Mouse (Mus musculus) intestine, embryonic 16.5 days (tissue): ENCODE measurements around the gene Sec63. TPM values are rescaled to one million over a fixed set of nuclear protein-coding genes. Genes with fewer than 3 reads are reported as not detected.

Source experiments
- ATAC-seq: fragments of 200-750 bp; cut with Nextera tagmentation; 2 replicates; pipeline ENCODE4 v1.8.0; 2017; ENCODE audit warnings: moderate TSS enrichment, moderate library complexity
- H3K27ac ChIP-seq: fragments of 300-500 bp; sonication (generic); 2 replicates; pipeline ENCODE4 v1.5.1; 2014; ENCODE audit warnings: mild to moderate bottlenecking, low read length
- H3K27me3 ChIP-seq: fragments of 300-500 bp; sonication (generic); replicated peaks from 2 replicates; pipeline ENCODE4 v1.6.1; 2014; ENCODE audit warnings: low read length, control low read depth, mixed read lengths; ENCODE audit not compliant: control insufficient read depth, insufficient read depth
- H3K36me3 ChIP-seq: fragments of 300-500 bp; sonication (generic); 2 replicates; pipeline ENCODE4 v1.6.1; 2014; ENCODE audit warnings: low read length, control low read depth; ENCODE audit not compliant: control insufficient read depth, insufficient read depth
- H3K4me1 ChIP-seq: fragments of 300-500 bp; sonication (generic); 2 replicates; pipeline ENCODE4 v1.6.1; 2014; ENCODE audit warnings: low read length, control low read depth, mixed read lengths; ENCODE audit not compliant: control insufficient read depth, insufficient read depth
- H3K4me2 ChIP-seq: fragments of 300-500 bp; sonication (generic); 2 replicates; pipeline ENCODE4 v1.6.1; 2014; ENCODE audit warnings: low read depth, low read length, control low read depth
- H3K4me3 ChIP-seq: fragments of 300-500 bp; sonication (generic); 2 replicates; pipeline ENCODE4 v1.5.1; 2014; ENCODE audit warnings: mild to moderate bottlenecking, low read length
- H3K9ac ChIP-seq: fragments of 300-500 bp; sonication (generic); 2 replicates; pipeline ENCODE4 v1.6.1; 2014; ENCODE audit warnings: low read depth, low read length
- H3K9me3 ChIP-seq: fragments of 300-500 bp; sonication (generic); 2 replicates; pipeline ENCODE4 v1.6.1; 2016; ENCODE audit warnings: low read length, control low read depth; ENCODE audit not compliant: control insufficient read depth
- WGBS: fragments of 180-500 bp; shearing (Covaris S2); extraction: QIAGEN DNeasy Blood & Tissue Kit; methylation state at CpG from one replicate; pipeline ENCODE4 v1.1.7; 2014; 5-methylcytosine and 5-hydroxymethylcytosine counted together
- polyA plus RNA-seq: library from polyadenylated mRNA; unstranded; fragments of >200 nt; fragmentation: Nextera tagmentation; extraction: Ambion mirVana; gene quantifications from 2 replicates; pipeline ENCODE4 v1.2.1, GENCODE M21; 2015

Gene Sec63
- polyA plus RNA-seq, 1 experiment from 2014 or later = 22.3 TPM

DNA sequence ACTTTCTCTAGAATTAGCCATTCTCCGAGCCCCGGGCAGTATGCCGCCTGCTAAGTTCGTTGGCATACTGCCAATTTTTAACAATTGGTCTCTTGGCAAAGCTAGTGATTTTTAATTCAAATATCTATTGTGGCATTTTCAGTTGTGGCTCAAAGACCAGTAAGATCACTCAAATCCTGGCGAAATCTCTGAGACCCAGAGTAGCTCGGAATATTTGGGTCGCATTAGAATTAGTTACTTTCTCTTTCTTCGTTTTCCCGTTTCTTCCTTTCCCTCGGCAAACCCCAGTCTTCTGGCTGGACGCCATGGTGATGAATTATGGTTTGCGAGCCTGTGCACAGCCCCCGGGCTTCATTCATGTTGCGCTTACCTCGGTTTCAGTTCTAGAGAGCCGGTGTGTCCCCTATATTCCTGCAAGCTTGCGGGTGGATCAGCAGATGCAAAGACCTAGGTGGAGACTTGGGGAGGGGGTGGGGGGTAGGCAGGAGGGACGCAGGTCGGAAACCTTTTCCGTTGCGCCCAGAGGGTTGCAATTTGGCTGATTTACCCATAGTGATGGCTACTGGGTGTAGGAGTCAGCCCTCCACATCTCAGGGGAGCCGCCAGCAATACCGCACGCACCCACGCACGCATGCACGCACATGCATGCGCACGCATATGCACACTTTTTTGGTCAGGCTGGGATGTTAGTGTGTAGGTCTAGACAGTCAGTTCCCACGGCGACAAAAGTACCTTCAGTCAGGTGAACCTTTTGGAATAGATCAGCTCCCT lies 102.5 kb downstream of the Sec63 start:
- H3K4me1 ChIP-seq = peaks cover 25% of the 10 kb centered on the region
- peak overlapping the region; percentile 43 for H3K4me3 ChIP-seq
- peak overlapping the region; percentile 35 for H3K9ac ChIP-seq
- WGBS = 33% methylated on average over 31 of the region's 31 CpGs
- H3K4me2 ChIP-seq = peak overlapping the region; percentile 48
- no peaks in the 10 kb centered on the region for H3K36me3 ChIP-seq
- no peak overlapping the region for H3K27ac ChIP-seq
- no peaks in the 10 kb centered on the region for H3K9me3 ChIP-seq
- no peaks in the 10 kb centered on the region for H3K27me3 ChIP-seq
- peak; percentile 19; the same call in 1 of the 2 replicates for ATAC-seq

DNA sequence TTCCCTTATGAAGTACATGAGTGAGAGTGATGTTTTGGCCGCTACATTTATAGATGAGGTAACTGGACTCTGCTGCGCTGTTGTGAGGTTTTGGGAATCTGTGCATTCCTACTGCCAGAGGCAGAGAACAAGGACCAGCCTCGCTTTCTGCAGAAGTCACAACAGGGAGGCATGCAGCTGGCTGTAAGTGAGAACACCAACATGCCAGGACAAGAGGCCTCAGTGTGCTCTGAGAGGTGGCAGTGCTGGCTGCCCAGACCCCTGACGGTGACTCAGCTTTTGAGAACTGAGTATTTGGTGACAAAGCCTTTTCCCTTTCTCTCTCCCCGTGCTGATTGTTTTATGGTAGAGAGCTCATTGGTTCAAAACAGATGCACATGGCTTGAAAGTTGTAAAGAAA lies 103.4 kb downstream of the Sec63 start:
- Histone ChIP-seq H3K9ac (no peak overlapping the region), H3K9me3 (no peaks in the 10 kb centered on the region), H3K36me3 (no peaks in the 10 kb centered on the region), H3K4me1 (peaks cover 24% of the 10 kb centered on the region), H3K27me3 (no peaks in the 10 kb centered on the region), H3K4me3 (no peak overlapping the region), H3K27ac (no peak overlapping the region), H3K4me2 (no peak overlapping the region)
- 54% methylated on average over 5 of the region's 5 CpGs for WGBS
- no peak for ATAC-seq

GRCm38 (mm10) chr10:42868416-42868815 lies 107.1 kb downstream of the Sec63 start:
- Histone ChIP-seq H3K4me1 (0 out of 2 replicates have a peak, but pooled peaks cover 3% of the 10 kb centered on the region), H3K27ac (no peak overlapping the region), H3K9ac (no peak overlapping the region), H3K36me3 (no peaks in the 10 kb centered on the region), H3K9me3 (no peaks in the 10 kb centered on the region), H3K4me2 (no peak overlapping the region), H3K27me3 (no peaks in the 10 kb centered on the region), H3K4me3 (no peak overlapping the region)
- WGBS = 87% methylated on average over 9 of the region's 9 CpGs
- ATAC-seq = no peak

DNA sequence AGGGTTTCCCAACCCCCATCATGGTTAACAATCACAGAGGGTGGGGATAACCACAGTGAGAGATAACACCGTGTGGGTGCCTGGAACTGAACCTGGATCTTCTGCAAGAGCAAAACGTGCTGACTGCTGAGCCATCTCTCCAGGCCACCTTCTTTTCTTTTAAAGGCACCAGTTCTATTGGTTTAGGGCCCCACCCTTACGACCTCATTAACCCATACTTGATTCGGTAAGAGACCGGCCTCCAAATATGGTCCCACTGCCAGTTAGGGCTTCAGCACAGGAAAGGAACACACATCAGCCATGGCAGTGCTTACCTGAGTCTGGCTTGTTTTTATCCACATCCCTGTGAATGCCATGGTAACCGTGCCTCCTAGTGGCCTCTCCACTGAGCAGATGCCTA lies 108.2 kb downstream of the Sec63 start:
- no peak overlapping the region for H3K27ac ChIP-seq
- no peak overlapping the region for H3K4me3 ChIP-seq
- no peak overlapping the region for H3K4me2 ChIP-seq
- H3K36me3 ChIP-seq = no peaks in the 10 kb centered on the region
- H3K27me3 ChIP-seq = no peaks in the 10 kb centered on the region
- H3K9ac ChIP-seq = no peak overlapping the region
- no peaks in the 10 kb centered on the region for H3K9me3 ChIP-seq
- no peak for ATAC-seq
- 0 out of 2 replicates have a peak, but pooled peaks cover 3% of the 10 kb centered on the region for H3K4me1 ChIP-seq
- 61% methylated on average over 6 of the region's 6 CpGs for WGBS

DNA sequence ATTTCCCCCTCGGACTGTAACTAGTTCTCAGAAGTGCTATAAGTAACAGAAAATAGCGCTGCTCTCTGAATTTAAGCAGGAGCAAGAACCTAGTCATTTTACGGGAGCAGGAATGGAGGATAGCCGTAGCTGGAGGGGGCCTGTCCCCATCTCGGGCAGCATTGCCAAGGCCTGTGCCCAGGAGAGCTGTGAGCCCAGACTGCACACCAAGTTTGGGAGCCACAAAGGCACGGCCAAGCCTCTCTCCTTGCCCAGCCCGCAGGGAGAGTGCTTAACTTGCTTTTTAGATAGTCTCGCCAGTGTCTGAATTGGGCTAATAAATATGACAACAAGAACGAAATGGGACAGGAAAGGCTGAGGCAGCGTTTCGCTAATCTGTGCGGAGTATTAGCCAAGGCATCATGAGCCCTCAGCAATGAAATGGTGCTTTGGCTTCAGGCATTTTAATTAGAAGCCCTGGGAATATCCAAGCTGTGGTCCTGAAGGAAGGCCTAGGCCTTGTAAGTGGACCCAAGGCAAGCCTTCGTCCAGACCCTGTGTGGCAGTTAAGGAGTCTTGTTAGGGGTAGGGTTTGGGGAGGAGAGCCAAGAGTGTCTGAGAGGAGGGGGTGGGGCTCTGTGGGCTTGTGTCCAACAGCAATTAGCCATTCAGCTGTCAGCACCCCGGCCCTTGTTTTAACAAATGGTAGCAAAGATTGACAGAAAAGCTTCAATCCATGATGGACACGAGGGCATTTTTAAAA lies 111.1 kb downstream of the Sec63 start:
- H3K4me2 ChIP-seq = no peak overlapping the region
- H3K9ac ChIP-seq = no peak overlapping the region
- H3K27ac ChIP-seq = no peak overlapping the region
- no peaks in the 10 kb centered on the region for H3K27me3 ChIP-seq
- no peaks in the 10 kb centered on the region for H3K36me3 ChIP-seq
- 75% methylated on average over 15 of the region's 15 CpGs for WGBS
- ATAC-seq = no peak
- no peaks in the 10 kb centered on the region for H3K4me1 ChIP-seq
- no peaks in the 10 kb centered on the region for H3K9me3 ChIP-seq
- H3K4me3 ChIP-seq = no peak overlapping the region

DNA sequence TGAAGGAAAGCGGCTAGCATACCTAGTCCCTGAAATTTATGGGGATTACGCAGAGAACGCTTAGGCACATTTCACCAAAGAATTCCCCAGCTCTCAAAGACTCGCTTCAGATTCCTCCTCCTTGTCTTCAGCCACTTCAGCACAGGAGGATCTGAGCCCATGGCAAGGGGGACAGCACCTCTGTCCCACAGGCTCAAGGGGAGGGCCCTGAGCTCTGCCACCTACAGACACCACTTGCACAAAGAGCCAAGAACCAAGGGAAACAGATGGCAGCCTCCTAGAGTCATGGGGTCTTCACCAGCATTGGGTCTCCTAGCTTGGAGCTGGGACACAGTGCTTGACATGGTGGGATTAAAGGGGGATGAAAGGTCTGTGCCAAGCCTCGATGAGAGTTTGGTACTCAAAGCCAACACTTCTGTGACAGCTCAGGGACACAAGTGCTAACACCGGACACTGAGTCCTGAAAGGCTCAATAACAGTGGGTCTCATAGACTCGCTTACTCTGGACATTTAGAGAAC lies 111.8 kb downstream of the Sec63 start:
- H3K27ac ChIP-seq = no peak overlapping the region
- no peak for ATAC-seq
- 83% methylated on average over 7 of the region's 7 CpGs for WGBS

GRCm38 (mm10) chr10:42876172-42876571 lies 114.9 kb downstream of the Sec63 start:
- H3K4me1 ChIP-seq = no peaks in the 10 kb centered on the region
- WGBS = 82% methylated on average over 5 of the region's 5 CpGs

More for the DNA sequence above, 111.8 kb downstream of the Sec63 start:
- Histone ChIP-seq H3K4me2 (no peak overlapping the region), H3K4me1 (no peaks in the 10 kb centered on the region), H3K36me3 (no peaks in the 10 kb centered on the region), H3K4me3 (no peak overlapping the region), H3K9ac (no peak overlapping the region), H3K27me3 (no peaks in the 10 kb centered on the region), H3K9me3 (no peaks in the 10 kb centered on the region)

DNA sequence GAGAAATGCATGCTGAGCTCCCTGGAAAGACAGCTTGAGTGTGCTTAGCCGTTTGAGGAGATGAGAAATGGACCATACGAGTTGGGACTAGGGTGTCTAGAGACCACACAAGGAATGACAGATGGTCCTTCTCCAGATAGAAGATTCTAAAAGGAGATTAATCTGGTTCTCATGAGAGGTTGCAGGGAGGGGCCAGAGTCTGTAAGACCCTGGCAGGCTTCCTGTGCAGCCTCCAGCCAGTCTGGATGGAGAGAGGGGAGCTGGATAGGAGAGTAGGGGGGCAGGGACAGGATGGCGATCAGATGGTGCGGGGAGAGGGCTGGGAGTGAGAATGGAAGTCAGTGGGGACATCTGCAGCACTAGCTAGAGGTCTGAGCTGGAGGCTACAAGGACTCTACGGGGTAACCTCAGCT lies 118.0 kb downstream of the Sec63 start:
- no peaks in the 10 kb centered on the region for H3K27me3 ChIP-seq
- ATAC-seq = peak; percentile 84
- peak overlapping the region; percentile 69 for H3K27ac ChIP-seq
- H3K9me3 ChIP-seq = no peaks in the 10 kb centered on the region
- H3K4me3 ChIP-seq = no peak overlapping the region
- no peaks in the 10 kb centered on the region for H3K36me3 ChIP-seq
- 44% methylated on average over 5 of the region's 5 CpGs for whole genome bisulfite sequencing
- H3K9ac ChIP-seq = no peak overlapping the region; the same call in 1 of the 2 replicates
- H3K4me2 ChIP-seq = no peak overlapping the region; the same call in 1 of the 2 replicates
- H3K4me1 ChIP-seq = no peaks in the 10 kb centered on the region

More at GRCm38 (mm10) chr10:42876172-42876571, 114.9 kb downstream of the Sec63 start:
- no peaks in the 10 kb centered on the region for H3K36me3 ChIP-seq
- no peak for ATAC-seq
- H3K4me2 ChIP-seq = no peak overlapping the region
- no peaks in the 10 kb centered on the region for H3K9me3 ChIP-seq
- no peaks in the 10 kb centered on the region for H3K27me3 ChIP-seq
- no peak overlapping the region for H3K9ac ChIP-seq
- H3K27ac ChIP-seq = no peak overlapping the region
- no peak overlapping the region for H3K4me3 ChIP-seq

DNA sequence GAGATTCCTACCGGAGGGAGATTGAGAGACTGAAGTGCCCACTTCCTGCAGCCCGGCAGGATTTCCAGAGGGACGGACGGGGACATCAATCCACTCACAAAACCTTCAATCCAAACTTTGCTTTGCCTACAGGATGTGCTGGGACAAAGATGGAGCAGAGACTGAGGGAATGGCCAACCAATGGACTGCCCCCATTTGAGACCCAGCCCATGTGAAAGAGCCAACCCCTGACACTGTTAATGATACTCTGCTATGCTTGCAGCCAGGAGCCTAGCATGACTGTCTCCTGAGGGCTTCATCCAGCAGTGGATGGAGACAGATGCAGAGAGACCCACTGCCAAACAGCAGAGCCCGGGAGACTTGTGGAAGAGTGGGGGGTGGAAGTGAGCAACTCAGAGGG lies 118.4 kb downstream of the Sec63 start:
- Histone ChIP-seq H3K9me3 (no peaks in the 10 kb centered on the region), H3K4me1 (no peaks in the 10 kb centered on the region), H3K27ac (peak overlapping the region; percentile 69), H3K36me3 (no peaks in the 10 kb centered on the region), H3K27me3 (no peaks in the 10 kb centered on the region), H3K9ac (no peak overlapping the region; the same call in 1 of the 2 replicates), H3K4me3 (no peak overlapping the region), H3K4me2 (no peak overlapping the region; the same call in 1 of the 2 replicates)
- 43% methylated on average over 5 of the region's 5 CpGs for WGBS
- peak; percentile 52 for ATAC-seq
